Mouse (Mus musculus) urinary bladder, postnatal 25 days (tissue): ENCODE data around the gene Haao.

ENCODE experiments used
- DNase-seq: peaks from one replicate; pipeline ENCODE4 v3.0.0; 2022; ENCODE audit warnings: low spot score

Gene Haao

GRCm38 (mm10) chr17:83782740-83783139 is 65.0 kb downstream of the Haao start:
- no peak for DNase-seq
